Mouse (Mus musculus) liver, adult 2 months (tissue): ENCODE measurements around the gene Krtap29-1.

Experiments
- CTCF ChIP-seq: fragments of 200-500 bp; IDR thresholded peaks from 2 replicates; pipeline ENCODE4 v1.5.1; 2011; ENCODE audit warnings: low read depth, low read length, control low read depth
- POLR2A ChIP-seq: fragments of 200-500 bp; IDR thresholded peaks from 2 replicates; pipeline ENCODE4 v1.6.1; 2011; ENCODE audit warnings: low read length, control low read depth; ENCODE audit not compliant: insufficient read depth; ENCODE audit errors: extremely low read depth

GRCm38 (mm10) chr11:99978953-99979352 lies at the start of gene Krtap29-1:
- no peak for TF ChIP-seq CTCF
- TF ChIP-seq POLR2A = no peak
